Mouse (Mus musculus) embryonic facial prominence, embryonic 13.5 days (tissue): ENCODE data around the gene Atxn1. TPM values are rescaled to one million over a fixed set of nuclear protein-coding genes. Genes with fewer than 3 reads are reported as not detected.
A peak's percentile ranks its signal among the peaks of the same experiment; 100 is the strongest.

Source experiments
- ATAC-seq: fragments of 200-750 bp; cut with Nextera tagmentation; 2 replicates; pipeline ENCODE4 v1.8.0; 2017; ENCODE audit warnings: low read depth; ENCODE audit not compliant: insufficient number of reproducible peaks, insufficient read depth, low FRiP score, low TSS enrichment
- H3K27ac ChIP-seq: fragments of 300-500 bp; sonication (generic); 2 replicates; pipeline ENCODE4 v1.5.1; 2015; ENCODE audit warnings: moderate library complexity, mild to moderate bottlenecking, inconsistent platforms
- H3K27me3 ChIP-seq: fragments of 300-500 bp; sonication (generic); 2 replicates; pipeline ENCODE4 v1.6.1; 2015; ENCODE audit warnings: mild to moderate bottlenecking, inconsistent platforms
- H3K36me3 ChIP-seq: fragments of 300-500 bp; sonication (generic); 2 replicates; pipeline ENCODE4 v1.6.1; 2015; ENCODE audit warnings: mild to moderate bottlenecking, inconsistent platforms
- H3K4me1 ChIP-seq: fragments of 300-500 bp; sonication (generic); 2 replicates; pipeline ENCODE4 v1.6.1; 2015; ENCODE audit warnings: inconsistent platforms
- H3K4me2 ChIP-seq: fragments of 300-500 bp; sonication (generic); 2 replicates; pipeline ENCODE4 v1.6.1; 2015; ENCODE audit warnings: moderate library complexity, mild to moderate bottlenecking, inconsistent platforms
- H3K4me3 ChIP-seq: fragments of 300-500 bp; sonication (generic); 2 replicates; pipeline ENCODE4 v1.5.1; 2015; ENCODE audit warnings: mild to moderate bottlenecking, inconsistent platforms
- H3K9ac ChIP-seq: fragments of 300-500 bp; sonication (generic); 2 replicates; pipeline ENCODE4 v1.6.1; 2015; ENCODE audit warnings: mild to moderate bottlenecking, inconsistent platforms
- H3K9me3 ChIP-seq: fragments of 300-500 bp; sonication (generic); 2 replicates; pipeline ENCODE4 v1.6.1; 2016; ENCODE audit warnings: inconsistent platforms
- WGBS: fragments of 180-500 bp; shearing (Covaris S2); methylation state at CpG from one replicate; pipeline ENCODE4 v1.1.7; 2015; ENCODE audit warnings: mixed read lengths; 5-methylcytosine and 5-hydroxymethylcytosine counted together
- polyA plus RNA-seq: library from polyadenylated mRNA; unstranded; fragments of >200 nt; fragmentation: Nextera tagmentation; extraction: Ambion mirVana; gene quantifications from 2 replicates; pipeline ENCODE4 v1.2.1, GENCODE M21; 2015

Gene Atxn1
- polyA plus RNA-seq, 1 experiment from 2014 or later = 5.5 TPM

- ATAC-seq = no peak
- no peaks in the 10 kb centered on the region for H3K36me3 ChIP-seq
- 0 out of 2 replicates have a peak, but pooled peaks cover 2% of the 10 kb centered on the region for H3K9me3 ChIP-seq
- no peak overlapping the region for H3K4me3 ChIP-seq
- 72% methylated on average over 10 of the region's 10 CpGs for WGBS
- no peaks in the 10 kb centered on the region for H3K27me3 ChIP-seq
- 0 out of 2 replicates have a peak, but pooled peaks cover 5% of the 10 kb centered on the region for H3K4me1 ChIP-seq
- H3K27ac ChIP-seq = no peak overlapping the region
- no peak overlapping the region for H3K4me2 ChIP-seq
- H3K9ac ChIP-seq = no peak overlapping the region
These were observed 181.1 kb downstream of the Atxn1 start for GRCm38 (mm10) chr13:45783681-45784080.

DNA sequence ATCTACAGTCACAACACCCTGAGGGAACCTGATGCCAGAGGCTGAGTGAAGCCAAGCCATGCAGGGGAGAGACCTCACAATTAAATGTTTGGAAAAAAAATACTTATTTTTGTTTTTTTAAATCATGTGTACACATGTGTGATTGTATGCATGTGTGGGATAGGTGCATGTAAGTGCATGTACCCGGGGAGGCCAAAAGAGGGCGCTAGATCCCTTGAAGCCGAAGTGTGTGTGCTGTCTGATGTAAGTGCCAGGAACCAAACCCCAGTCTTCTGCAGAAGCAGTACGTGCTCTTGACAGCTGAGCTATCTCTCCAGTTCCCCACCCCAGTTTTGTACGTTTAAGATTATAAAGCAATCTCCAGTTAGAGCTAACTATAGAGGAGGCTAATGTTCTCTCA is 186.1 kb downstream of the Atxn1 start:
- Histone ChIP-seq H3K4me3 (no peak overlapping the region), H3K4me1 (peaks cover 6% of the 10 kb centered on the region; the same call in 1 of the 2 replicates), H3K27me3 (no peaks in the 10 kb centered on the region), H3K9ac (no peak overlapping the region), H3K4me2 (no peak overlapping the region), H3K36me3 (no peaks in the 10 kb centered on the region), H3K27ac (no peak overlapping the region), H3K9me3 (0 out of 2 replicates have a peak, but pooled peaks cover 2% of the 10 kb centered on the region)
- ATAC-seq = no peak
- WGBS = 85% methylated on average over 5 of the region's 5 CpGs

DNA sequence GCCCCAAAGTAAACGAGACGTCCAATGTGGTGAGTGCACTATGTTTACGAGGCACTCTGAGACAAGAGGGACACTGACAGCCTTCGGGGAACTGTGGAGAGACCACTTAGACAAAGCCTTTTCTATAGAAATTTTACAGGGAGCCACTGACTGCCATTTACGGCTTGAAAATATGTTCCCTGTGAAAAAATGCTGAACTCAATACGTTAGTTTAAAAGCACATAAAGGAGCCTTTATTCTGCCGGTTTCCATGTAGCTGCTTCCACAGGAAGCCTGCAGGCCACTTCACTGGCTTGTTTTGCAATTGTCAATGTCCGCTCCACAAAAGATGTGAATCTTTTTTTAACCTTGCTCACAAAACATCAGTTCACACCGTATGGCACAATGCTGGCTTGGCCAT is 186.6 kb downstream of the Atxn1 start:
- Histone ChIP-seq H3K4me3 (no peak overlapping the region), H3K36me3 (no peaks in the 10 kb centered on the region), H3K27me3 (no peaks in the 10 kb centered on the region), H3K9ac (no peak overlapping the region), H3K27ac (peak overlapping the region; percentile 77), H3K4me2 (no peak overlapping the region), H3K9me3 (0 out of 2 replicates have a peak, but pooled peaks cover 2% of the 10 kb centered on the region), H3K4me1 (peaks cover 3% of the 10 kb centered on the region; the same call in 1 of the 2 replicates)
- 13% methylated on average over 9 of the region's 9 CpGs for WGBS
- no peak for ATAC-seq

DNA sequence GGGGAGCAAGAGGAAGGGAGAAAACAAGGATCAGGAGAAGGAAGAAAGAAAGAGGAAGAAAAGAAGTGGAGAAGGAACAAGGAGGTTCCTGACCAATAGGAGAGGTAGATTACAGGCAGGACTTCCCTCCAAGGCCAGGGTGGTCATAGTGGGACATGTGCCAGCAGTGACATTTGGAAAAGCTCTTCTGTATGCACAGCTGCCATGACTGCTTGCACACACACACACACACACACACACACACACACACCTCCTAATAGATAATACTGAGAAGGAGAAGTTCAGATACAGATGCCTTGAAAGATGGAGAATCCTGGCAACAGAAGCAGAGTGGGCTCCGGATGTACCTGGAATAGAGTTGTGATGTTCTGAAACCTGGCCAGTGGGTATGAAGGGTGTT is 189.3 kb downstream of the Atxn1 start:
- H3K9me3 ChIP-seq = no peaks in the 10 kb centered on the region
- H3K27me3 ChIP-seq = no peaks in the 10 kb centered on the region
- no peak overlapping the region for H3K27ac ChIP-seq
- H3K4me3 ChIP-seq = no peak overlapping the region
- H3K36me3 ChIP-seq = no peaks in the 10 kb centered on the region
- no peak for ATAC-seq
- 100% methylated on average over 1 of the region's 1 CpGs for WGBS
- H3K4me2 ChIP-seq = no peak overlapping the region
- peaks cover 3% of the 10 kb centered on the region; the same call in 1 of the 2 replicates for H3K4me1 ChIP-seq
- no peak overlapping the region for H3K9ac ChIP-seq

DNA sequence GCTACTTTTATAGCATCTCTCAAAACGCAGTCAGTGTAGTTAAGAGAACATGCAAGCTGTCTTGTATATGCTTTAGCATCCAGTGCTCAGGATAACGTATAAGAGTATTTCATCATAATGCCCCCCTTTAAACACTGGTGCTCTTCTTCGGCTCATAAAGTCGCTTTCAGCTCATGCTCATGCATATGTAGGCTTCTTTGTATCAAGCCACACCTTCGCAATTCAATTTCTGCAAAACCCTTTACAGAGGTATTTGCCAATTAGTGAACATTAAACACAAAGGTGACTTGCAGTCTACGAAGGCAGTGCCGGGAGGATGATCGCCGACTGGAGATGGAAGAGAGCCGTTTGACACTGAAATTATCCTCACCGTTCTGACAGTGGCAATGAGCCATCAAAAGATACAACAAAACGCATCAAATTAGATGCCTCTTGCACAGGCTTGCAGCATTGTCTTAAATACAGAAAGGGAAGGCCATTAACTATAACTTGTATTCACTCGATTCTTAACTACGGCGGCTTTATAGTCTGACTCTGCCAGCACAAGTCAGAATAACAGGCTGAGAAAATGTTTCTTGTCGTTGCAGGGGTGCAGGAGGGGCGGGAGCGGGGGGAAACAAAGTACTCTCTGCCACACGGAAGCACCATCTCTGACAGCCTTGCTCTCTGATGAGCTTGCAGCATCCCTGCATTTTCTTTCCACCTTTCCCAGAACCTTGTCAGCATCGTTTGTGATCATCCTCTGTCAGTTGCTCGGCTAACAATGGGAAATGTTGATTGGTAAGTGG is 191.2 kb downstream of the Atxn1 start:
- Histone ChIP-seq H3K4me2 (no peak overlapping the region), H3K27ac (no peak overlapping the region), H3K9me3 (no peaks in the 10 kb centered on the region), H3K4me1 (peaks cover 3% of the 10 kb centered on the region; the same call in 1 of the 2 replicates), H3K36me3 (no peaks in the 10 kb centered on the region), H3K9ac (no peak overlapping the region), H3K4me3 (no peak overlapping the region), H3K27me3 (no peaks in the 10 kb centered on the region)
- 72% methylated on average over 21 of the region's 21 CpGs for WGBS
- ATAC-seq = no peak

GRCm38 (mm10) chr13:45769757-45770156 is 195.1 kb downstream of the Atxn1 start:
- H3K36me3 ChIP-seq = no peaks in the 10 kb centered on the region
- WGBS = 92% methylated on average over 11 of the region's 11 CpGs

GRCm38 (mm10) chr13:45768250-45768649 is 196.6 kb downstream of the Atxn1 start:
- H3K27me3 ChIP-seq = no peaks in the 10 kb centered on the region
- H3K4me1 ChIP-seq = no peaks in the 10 kb centered on the region
- no peak overlapping the region for H3K4me2 ChIP-seq
- H3K27ac ChIP-seq = no peak overlapping the region
- no peak for ATAC-seq
- no peak overlapping the region for H3K4me3 ChIP-seq
- no peaks in the 10 kb centered on the region for H3K36me3 ChIP-seq
- 85% methylated on average over 3 of the region's 3 CpGs for WGBS
- no peaks in the 10 kb centered on the region for H3K9me3 ChIP-seq
- H3K9ac ChIP-seq = no peak overlapping the region

More at GRCm38 (mm10) chr13:45769757-45770156, 195.1 kb downstream of the Atxn1 start:
- Histone ChIP-seq H3K4me3 (no peak overlapping the region), H3K27me3 (no peaks in the 10 kb centered on the region), H3K27ac (no peak overlapping the region), H3K4me1 (no peaks in the 10 kb centered on the region), H3K9ac (no peak overlapping the region), H3K9me3 (no peaks in the 10 kb centered on the region), H3K4me2 (no peak overlapping the region)
- no peak for ATAC-seq

- no peak overlapping the region for H3K4me2 ChIP-seq
- H3K9me3 ChIP-seq = no peaks in the 10 kb centered on the region
- ATAC-seq = no peak
- no peak overlapping the region for H3K27ac ChIP-seq
- H3K27me3 ChIP-seq = no peaks in the 10 kb centered on the region
- no peak overlapping the region for H3K4me3 ChIP-seq
- peaks cover 13% of the 10 kb centered on the region; the same call in 1 of the 2 replicates for H3K4me1 ChIP-seq
- H3K9ac ChIP-seq = no peak overlapping the region
- WGBS = 87% methylated on average over 5 of the region's 5 CpGs
- H3K36me3 ChIP-seq = no peaks in the 10 kb centered on the region
These were observed 200.5 kb downstream of the Atxn1 start for GRCm38 (mm10) chr13:45764354-45764753.

- ATAC-seq = no peak
- Histone ChIP-seq H3K9me3 (no peaks in the 10 kb centered on the region), H3K9ac (no peak overlapping the region), H3K27me3 (no peaks in the 10 kb centered on the region), H3K4me1 (peaks cover 13% of the 10 kb centered on the region; the same call in 1 of the 2 replicates), H3K27ac (no peak overlapping the region; the same call in 1 of the 2 replicates), H3K4me3 (no peak overlapping the region), H3K4me2 (no peak overlapping the region), H3K36me3 (no peaks in the 10 kb centered on the region)
- 39% methylated on average over 7 of the region's 7 CpGs for WGBS
These were observed 202.5 kb downstream of the Atxn1 start for GRCm38 (mm10) chr13:45762278-45762677.

- 81% methylated on average over 1 of the region's 1 CpGs for WGBS
- H3K9me3 ChIP-seq = no peaks in the 10 kb centered on the region
- no peak for ATAC-seq
- H3K27ac ChIP-seq = no peak overlapping the region
- no peak overlapping the region for H3K9ac ChIP-seq
- no peaks in the 10 kb centered on the region for H3K36me3 ChIP-seq
- no peaks in the 10 kb centered on the region for H3K27me3 ChIP-seq
- no peak overlapping the region for H3K4me2 ChIP-seq
- H3K4me1 ChIP-seq = peaks cover 21% of the 10 kb centered on the region
- no peak overlapping the region for H3K4me3 ChIP-seq
These were observed 210.3 kb downstream of the Atxn1 start for GRCm38 (mm10) chr13:45754483-45754882.

GRCm38 (mm10) chr13:45752498-45752897 is 212.3 kb downstream of the Atxn1 start:
- WGBS = 53% methylated on average over 5 of the region's 5 CpGs
- Histone ChIP-seq H3K27me3 (no peaks in the 10 kb centered on the region), H3K9me3 (no peaks in the 10 kb centered on the region), H3K4me2 (no peak overlapping the region), H3K36me3 (no peaks in the 10 kb centered on the region), H3K4me3 (no peak overlapping the region), H3K4me1 (peaks cover 34% of the 10 kb centered on the region), H3K9ac (no peak overlapping the region), H3K27ac (no peak overlapping the region)
- no peak for ATAC-seq

- 63% methylated on average over 2 of the region's 2 CpGs for WGBS
- Histone ChIP-seq H3K9me3 (no peaks in the 10 kb centered on the region), H3K36me3 (no peaks in the 10 kb centered on the region), H3K9ac (no peak overlapping the region), H3K4me3 (no peak overlapping the region), H3K4me2 (no peak overlapping the region), H3K27me3 (no peaks in the 10 kb centered on the region), H3K27ac (no peak overlapping the region), H3K4me1 (peaks cover 37% of the 10 kb centered on the region)
- ATAC-seq = no peak
These were observed 213.6 kb downstream of the Atxn1 start for GRCm38 (mm10) chr13:45751231-45751630.
